Mouse (Mus musculus) adrenal gland, postnatal 10 days (tissue): ENCODE results near the gene Rbms3. TPM values are rescaled to one million over a fixed set of nuclear protein-coding genes. Genes with fewer than 3 reads are reported as not detected.

Source experiments
- DNase-seq: peaks from one replicate; pipeline ENCODE4 v3.0.0; 2021; ENCODE audit warnings: mixed read lengths
- total RNA-seq, 2 experiments: library from RNA; stranded (reverse); gene quantifications; 2 replicates each; pipeline ENCODE4 v1.2.3; 2021

Gene Rbms3
- total RNA-seq, 2 experiments from 2014 or later, result 26.0 to 36.4 TPM

DNA sequence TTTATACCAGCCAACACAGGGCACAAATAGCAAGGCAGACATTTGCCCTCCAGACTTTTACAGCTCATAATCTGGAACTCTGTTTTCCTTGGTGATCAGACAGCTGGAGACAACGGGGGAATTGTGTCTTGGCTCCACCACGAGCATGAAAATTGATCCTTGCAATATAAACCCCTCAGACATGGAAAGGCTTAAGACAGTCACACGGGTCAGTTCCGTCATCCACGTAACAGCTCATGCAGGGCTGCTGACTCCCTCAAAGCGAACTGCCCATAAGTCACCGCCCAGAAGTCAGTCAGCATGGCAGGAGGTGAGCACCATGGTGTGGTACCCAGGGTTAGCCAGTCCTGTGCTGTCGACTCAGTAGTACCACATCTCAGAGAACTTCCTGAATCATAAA, 794.8 kb downstream of the Rbms3 start:
- DNase-seq, result no peak

DNA sequence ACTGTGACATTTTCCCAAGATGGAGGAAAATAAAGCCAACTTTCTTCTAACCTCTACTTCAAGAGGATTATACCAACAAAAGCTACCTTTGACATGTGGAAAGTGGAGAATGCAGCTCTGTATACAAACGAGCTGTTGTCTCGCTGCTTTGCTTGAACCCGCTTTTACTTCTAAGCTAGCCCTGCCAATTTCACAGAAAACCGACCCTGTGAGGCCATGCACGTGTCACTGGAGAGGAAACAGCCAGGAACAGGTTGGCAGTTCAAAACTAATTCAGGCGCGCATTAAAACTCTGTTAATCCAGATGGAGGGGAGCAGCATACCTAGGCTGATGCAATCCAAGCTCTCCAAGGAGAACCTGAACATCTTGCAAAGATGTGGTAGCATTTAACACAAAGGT, 796.0 kb downstream of the Rbms3 start:
- DNase-seq, result no peak

DNA sequence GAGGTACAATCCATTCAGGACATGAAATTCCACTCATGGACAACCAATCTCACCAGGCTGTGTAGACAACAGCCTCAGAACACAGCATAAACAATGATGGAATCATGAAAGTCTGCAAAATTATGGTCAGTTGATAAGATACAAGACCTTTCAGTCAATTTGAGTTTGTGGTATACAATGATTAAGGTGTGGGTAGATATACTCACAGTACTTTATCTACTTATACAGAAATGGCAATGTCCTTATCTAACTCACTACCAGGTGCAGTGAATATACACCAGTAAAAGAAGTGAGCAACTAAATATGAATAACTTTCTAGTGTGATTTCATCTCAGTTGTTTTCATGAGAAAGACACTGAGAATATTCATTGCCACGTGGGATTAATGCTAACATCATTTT, 796.9 kb downstream of the Rbms3 start:
- no peak for DNase-seq

DNA sequence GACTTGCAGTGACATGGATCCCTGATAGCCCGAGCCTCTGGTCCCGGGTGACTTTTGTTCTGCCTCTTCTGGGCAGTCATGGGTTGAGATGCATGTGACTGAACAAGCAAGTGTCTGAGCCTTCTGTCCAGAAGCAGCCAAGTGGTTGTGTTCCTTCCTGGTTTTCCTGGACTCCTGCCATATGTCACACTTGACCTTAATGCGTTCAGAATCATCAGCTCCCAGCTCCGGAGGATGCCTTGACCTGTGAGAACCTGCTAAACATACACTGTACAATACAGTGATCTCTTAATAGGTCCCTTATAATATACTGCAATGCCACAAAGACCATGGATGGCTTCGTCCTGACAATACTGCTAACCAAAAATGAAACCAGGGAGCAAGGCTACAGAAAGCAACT, 798.3 kb downstream of the Rbms3 start:
- no peak for DNase-seq

DNA sequence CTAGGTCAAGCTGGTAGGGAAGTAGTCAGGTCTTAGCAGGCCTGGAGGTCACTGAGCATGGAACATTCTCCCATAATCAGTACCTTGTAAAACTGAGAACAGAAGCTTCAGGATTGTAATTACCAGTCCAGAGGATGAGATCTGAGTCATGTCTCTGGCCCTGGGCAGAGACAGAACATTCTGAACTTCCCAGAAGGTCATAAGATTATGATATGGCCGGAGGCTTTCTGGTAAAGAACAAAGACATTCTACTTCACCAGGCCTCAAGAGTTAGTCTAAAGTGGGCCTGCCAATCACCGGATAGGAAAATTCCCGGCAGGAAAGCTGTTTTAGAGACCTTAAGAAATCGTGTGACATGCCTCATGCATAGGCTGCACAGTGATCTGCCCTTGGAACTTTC, 799.8 kb downstream of the Rbms3 start:
- peak; percentile 16 for DNase-seq

DNA sequence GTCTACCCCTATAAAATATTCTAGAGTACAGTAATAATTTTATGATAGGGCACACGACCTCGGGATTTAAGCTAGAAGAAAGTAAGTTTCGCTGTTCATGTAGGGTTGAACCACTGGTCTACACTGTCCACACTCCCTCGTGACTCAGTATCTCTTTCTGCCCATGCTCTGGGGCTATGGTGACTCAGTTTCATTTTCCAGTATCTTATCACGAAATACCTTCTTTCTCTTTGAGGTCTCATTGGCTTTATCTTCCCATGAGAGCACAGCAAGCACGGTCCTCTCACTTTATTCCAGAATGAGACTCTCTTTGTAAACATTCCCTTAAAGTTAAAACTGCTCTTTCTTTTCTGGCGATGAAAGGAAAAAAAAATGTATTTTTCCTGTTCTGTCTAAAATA, 808.1 kb downstream of the Rbms3 start:
- DNase-seq, result no peak

DNA sequence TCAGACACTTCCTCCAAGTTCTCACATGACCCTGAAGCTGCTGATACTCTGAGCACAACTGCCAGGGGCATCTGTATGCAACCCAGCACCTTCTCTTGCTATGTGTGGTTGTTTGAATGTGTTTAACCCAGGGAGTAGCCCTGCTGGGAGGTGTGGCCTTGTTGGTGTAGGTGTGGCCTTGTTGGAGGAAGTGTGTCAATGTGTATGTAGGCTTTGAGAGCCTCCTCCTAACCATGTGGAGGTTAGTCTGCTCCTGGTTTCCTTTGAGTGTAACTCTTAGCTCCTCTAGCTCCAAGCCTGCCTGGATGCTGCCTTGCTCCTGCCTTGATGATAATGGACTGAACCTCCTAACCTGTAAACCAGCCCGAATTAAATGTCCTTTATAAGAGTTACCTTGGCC, 812.5 kb downstream of the Rbms3 start:
- no peak for DNase-seq

DNA sequence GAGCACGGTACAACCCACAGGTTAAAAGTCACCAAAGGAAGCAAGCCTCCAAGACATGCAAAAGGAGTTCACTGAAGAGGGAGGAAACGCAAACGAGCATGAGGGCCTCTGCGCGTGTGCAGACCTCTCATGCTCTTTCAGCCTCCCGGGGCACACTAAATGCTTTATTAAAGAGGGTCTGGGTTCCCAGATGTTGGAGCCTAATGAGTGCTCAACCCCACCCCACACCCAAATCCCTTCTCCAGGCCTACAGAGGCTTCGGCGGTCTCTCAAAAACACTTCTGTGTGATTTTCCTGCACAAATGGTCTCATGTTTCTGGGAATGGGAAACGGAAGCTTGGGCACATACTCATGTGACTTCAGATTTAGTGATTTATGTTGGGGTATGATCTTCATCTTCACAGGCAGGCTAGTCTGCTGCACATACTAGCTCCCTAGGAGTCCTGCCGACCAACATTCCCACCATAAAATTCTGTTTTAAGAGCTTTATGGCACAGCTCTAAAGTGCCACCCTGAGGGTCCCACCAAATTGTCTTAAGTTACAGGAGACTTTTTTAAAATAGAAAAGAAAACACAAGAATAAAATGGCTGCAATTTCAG, 815.1 kb downstream of the Rbms3 start:
- no peak for DNase-seq

DNA sequence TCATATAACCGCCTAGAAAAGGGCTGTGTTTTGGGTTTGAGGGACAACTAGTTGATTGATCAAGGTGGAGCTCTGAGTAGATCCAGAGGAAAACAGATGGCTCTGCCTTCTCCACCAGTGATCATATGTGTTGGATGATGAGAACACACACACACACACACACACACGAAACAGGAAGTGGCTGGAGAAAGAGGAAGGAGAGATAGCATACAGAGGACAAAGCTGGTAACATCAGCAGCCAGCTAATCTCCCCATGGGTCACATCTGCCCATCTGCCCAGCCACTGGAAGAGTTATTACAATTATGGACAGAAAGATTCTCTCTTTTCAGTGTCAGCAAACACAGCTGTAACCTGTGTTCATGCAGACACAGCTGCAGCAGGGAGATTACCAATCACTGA, 816.3 kb downstream of the Rbms3 start:
- no peak for DNase-seq

DNA sequence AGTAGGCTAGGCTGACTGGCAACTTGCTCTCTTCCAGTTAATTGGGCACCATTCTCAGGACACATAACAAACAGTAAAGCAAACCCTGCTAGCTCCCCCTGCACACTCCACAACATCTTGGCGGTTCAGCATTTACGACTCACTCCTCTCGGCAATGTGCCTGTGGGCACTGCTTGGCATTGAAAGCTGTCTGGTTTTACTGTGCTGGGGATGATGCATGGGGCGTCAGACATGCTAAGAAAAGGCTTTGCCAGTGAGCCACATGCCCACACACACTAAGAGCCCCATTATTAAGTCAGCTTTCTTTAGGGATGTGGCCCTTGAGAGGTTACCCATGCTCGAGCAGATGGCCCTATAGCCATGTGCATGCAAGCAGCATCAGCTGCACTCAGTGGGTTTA, 820.5 kb downstream of the Rbms3 start:
- DNase-seq, result no peak

DNA sequence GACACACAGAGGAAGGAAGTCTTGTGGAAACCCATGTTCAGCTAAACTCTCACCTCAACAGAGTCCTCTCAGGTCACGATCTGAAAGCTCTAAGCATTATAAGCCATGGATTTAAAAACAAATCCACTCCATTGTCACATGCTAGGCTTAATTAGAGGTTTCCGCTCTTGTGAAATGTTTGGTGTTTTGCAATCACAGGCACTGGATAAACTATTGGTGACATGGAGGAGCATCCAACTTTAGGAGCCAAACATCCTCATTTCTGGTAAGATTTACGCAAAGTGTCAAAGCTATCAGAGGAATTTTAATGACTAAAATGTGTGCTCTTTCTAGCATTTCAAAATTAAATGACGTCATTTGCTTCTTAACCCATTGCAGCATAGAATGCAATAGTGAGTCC, 821.3 kb downstream of the Rbms3 start:
- peak; percentile 14 for DNase-seq

DNA sequence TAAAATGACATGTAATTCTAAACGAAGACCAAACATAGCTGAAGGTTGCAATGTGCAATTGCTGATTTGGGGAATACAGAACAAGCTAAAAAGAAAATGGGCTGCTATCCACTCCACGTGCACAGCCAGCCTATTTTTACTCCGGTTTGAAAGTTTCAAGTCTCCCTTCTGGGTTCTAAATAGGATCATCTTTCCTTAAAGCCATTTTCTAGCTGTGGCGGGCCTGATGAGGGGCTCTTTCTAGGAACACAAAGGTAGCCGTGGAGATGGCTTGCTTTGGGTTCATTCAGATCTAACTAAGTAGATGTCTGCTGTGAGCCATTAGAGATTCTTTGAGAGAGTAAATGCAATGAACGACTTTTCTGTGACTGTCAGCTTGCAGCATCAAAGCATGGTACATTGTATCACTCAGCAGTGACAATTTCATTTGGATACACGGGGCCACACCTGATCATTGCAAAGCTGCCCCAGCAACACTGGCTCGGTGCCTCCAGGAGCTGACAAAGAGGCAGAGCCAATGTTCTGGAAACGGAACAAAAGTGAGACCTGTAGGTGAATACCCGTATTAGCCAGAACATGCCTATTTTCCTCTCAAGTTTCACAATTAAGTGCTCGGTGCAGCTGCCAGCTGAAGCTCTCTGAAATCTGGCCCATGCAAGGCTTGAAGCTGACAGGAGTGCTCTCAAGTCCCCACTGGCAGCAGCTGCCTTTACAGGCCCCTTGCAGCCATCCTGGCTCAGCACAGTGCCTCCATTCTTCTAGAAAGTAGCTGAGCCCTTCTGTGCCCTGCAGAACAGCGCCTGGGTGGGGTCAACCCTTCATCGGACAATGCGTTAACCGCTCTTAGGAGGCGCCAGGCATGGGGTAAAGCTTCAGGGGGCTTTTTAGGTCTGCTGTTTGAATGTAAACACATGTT, 822.3 kb downstream of the Rbms3 start:
- peak; percentile 14 for DNase-seq

DNA sequence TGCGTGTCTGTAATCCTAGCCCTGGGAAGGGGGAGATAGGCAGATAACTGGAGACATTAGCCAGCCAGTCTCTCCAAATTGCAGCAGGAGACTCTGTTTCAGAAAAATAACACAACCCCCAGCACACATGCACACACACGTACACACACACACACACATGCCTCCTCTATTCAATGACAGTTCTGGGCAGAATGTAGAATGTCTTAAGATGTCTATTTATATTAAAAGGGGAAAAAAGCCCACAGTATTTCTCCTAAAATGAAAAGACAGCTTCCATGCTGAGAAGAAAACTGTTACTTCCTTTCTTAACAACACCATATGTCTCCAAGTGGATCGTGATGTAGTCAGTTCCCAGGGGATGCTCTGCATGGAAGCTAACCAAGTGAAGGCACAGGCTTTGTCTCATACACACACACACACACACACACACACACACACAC, 826.4 kb downstream of the Rbms3 start:
- DNase-seq, result no peak

DNA sequence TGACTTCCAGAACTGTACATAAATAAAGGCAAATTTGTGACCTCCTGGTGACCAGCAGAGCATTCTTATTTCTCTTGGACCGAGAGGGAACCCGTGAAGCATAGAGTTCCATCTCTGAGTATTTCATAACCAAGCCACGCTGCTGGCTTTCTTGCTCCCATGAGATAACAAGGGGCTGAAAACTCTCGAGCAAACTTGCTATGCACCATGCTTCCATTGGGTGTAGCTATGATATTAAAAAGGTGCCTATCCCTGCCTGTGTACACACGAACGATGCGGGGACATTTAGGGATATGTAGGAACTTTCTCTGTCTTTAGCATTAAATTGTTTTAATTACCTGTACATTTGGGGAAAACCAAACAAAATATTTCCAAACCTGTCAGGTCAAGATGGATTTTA, 827.1 kb downstream of the Rbms3 start:
- peak; percentile 24 for DNase-seq

DNA sequence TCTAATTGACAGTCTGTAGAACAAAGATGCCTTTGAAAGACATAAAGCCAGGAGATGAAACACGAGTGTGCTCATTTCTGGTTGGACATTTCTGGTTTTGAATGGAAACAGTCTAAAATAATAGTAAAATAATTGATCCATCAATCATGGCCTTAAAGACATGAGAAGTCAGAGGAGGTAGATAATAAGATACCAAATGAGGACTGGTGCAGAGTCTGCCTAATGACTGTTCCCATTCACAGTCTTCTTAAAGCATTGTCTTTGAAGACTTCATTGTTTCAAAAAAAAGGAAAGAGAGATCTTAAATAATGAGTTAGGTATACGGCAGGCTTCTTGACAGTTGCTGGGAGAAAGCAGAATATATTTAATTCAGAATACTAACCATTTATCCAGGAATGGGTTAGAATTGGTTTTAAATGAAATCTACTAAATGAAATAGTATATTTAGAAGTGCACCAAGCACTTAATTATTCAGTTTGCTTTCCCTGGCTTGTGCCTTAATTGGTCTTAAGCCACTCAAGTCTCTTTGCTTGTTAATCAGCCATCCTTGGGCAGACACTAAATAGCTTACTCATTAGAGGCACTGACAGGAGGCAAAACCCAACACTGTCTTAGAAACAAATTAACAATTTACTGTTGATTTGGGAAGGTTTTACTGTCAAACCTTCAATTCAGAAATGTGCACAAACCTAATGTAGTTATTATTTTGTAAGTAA, 834.3 kb downstream of the Rbms3 start:
- no peak for DNase-seq

DNA sequence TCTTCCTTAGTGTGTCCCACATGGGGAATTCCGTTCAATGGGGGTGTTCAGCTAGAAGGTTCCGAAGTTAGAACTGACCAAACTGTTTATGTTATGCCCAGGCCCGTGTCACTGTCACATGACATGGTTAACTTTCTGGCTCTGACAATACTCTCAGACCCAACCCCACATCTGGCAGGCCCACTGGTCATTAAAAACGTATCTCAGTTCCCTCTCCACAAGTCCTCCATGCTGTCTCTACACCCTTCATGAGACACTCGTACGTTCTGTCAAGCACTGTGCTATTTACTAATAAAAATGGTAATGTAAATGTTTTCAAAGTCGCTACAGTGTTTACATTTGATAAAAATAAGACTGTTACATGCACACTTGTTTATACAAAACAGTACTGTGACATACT, 837.9 kb downstream of the Rbms3 start:
- no peak for DNase-seq

DNA sequence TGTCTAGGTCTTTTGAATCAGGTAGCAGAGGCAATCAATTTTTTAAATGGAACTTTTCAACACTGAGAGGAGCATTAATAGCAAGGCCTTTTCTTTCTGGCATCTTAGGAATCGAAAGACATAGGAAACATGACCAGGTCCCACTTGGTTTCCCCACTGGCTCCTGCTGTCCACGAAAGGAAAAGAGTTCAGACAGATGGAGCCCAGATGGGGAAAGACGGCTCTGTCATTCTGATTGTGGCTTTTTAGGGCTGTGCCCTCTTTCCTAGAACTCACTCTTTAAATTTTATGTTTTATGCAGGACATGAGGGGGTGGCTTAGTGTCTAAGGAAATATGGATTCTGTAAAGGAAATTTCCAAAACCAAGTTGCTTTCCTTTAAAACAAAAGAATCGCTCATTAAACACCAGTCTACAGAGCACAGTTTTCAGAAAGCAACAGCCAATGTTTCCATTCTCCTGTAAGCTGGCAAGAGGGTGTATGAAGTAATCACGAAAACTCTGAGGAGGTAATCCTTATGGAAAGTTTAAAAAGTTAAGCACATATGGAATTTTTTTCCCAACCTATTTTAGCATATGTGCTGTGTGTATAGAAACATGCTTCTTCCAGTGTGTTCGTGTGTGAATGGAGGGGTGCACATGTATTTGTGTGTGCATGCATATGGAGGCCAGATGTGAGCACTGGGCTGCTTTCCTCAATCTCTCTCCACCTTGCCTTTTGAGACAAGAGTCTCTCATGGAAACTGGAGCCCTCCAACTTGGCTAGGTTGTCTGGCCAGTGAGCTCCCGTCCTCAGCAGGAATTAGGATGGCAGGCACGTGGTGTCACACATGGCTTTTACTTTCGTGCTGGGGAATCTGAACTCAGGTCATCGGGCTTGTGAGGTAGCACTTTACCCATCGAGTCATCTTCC, 843.3 kb downstream of the Rbms3 start:
- DNase-seq, result no peak

DNA sequence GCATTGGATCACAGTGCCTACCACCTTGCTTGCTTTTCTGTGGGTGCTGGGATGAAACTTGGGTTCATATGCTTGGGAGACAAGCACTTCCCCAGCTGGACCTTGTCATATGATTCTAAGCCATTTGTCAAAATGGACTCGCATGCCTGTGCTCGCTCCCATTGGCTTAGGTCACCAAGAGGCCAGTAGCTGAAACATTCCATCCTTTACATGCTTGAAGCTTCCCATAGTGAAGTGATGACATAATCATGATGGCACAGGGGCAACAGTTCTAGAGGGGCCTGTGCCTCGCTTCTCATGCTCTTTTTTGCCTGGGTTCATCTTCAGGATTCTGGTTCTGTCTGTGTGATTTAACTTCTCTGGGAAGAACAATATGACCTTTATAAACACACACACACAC, 857.9 kb downstream of the Rbms3 start:
- DNase-seq, result no peak

DNA sequence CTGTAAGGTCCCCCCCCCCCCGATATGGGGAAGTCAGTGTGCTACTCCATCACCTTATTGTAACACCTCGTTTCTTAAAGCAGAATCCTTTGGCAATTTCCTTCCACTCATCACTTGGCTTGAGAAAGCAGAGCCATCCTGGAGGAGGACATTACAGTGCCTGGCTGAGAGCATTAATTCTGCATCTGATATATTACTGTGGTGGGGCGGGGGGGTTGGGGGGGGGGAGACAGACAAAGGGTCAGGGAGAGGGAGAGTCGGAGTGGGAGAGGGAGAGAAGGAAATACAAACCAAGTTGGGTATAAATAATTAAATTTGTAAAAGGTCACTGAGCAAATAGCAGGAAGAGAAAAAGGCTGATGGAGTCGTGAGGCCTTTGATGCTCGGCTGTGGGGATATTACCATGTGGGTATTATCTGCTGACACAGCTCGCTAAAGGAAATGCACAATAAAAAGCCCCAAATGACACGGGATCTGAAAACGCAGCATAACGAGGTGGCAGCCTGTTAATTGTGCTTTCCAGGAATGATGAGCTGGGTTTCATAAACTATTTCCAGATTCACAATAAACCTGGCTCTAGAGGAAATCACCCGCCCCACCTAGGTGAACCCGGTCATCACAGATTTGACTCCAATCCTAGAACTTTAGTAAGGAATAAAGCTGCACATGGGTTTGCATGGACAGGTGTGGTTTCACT, 860.2 kb downstream of the Rbms3 start:
- DNase-seq, result no peak

DNA sequence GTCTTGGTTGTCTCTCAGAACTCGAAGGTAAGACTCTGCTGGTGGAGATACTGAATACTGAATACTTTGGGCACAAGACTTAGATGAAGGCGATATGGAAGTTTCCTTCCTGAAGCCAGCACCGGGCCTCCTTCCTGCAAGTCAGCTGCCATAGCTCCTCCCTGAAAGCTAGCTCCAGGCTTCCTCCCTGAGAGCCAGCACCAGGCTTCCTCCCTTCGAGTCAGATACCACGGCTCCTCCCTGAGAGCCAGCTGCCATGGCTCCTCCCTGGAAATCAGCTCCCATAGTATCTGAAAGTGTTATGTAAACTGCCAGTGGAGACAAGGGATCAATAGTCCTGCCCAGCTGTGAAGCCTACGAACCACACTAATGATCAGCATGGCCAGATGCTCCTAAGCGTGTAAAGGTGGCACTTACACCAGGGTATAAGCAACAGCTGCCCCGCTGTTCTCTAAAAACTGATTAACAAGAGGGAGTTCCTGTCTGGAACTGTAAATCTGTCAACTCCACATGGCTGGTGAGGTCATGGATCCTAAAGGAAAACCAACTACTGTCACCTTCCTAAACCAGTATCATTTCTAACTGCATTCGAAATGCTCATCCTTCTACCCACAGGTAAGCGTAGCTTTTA, 867.2 kb downstream of the Rbms3 start:
- DNase-seq, result no peak
